Mouse (Mus musculus) hematopoietic stem cell, adult 5-6 weeks (primary cell): ENCODE measurements around the gene Rnf223. TPM values are rescaled to one million over a fixed set of nuclear protein-coding genes. Genes with fewer than 3 reads are reported as not detected.
"Not testable (repeated sequence)": the region's sequence is repeated elsewhere in the genome, so short reads cannot be mapped to it uniquely, and the experiment has no call there.

Source experiments
- ATAC-seq, 2 experiments: fragments of 125-278 bp in 1 of 2; replicated peaks in 1 of 2; 2 replicates each; pipeline ENCODE4 v1.8.0; 2016 to 2017; ENCODE audit warnings: inconsistent platforms in 2 of 2, mild to moderate bottlenecking in 2 of 2, moderate number of reproducible peaks in 2 of 2, low read depth in 1 of 2, moderate TSS enrichment in 1 of 2; ENCODE audit not compliant: low FRiP score in 2 of 2, poor library complexity in 2 of 2, severe bottlenecking in 2 of 2, insufficient read depth in 1 of 2, low TSS enrichment in 1 of 2
- total RNA-seq: library from RNA; stranded (forward); fragments of 172-1452, 232-1000 nt; gene quantifications from 2 replicates; pipeline ENCODE4 v1.2.3, GENCODE M21; 2017

Gene Rnf223
- total RNA-seq, 1 experiment from 2014 or later, result not detected

DNA sequence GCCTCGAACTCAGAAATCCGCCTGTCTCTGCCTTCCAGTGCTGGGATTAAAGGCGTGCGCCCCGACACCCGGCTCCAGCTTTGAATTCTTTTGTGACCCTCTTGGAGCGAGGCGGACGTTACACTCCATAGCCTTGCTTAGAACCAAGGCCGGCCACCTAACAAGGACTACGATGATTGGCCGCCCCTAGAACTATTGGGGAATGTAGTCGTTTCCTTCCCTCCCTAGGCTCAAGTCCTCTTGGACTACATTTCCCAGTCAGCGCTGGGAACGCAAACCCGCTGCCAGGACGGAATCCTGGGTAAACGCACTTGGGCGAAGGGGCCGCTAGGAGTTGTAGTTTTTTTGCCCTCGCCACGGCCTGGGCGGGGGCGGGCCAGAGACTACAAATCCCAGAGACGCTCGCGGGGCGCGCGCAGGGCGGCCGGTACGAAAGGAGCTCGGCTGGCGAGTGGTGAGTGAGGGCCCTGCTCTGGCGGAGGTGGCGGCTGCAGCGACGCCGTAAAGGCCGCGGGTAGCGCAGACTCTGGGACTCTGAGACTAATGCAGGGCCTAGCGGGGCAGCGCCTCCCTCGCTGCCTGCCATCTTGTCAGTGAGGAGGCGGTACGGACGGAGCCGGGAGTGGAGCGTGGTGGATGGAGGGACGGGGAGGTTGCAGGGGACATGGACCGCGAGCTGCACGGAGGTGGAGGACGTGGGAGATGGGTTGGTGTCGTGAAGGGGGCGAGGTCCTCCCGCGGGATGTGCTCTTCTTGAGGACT is 20.6 kb upstream of the Rnf223 start, which contains the start of gene 9430015G10Rik:
9430015G10Rik (plus strand) TSS at position 413 of the 762 bp plus-strand sequence.
- ATAC-seq, result peak; percentile 96 to 98

DNA sequence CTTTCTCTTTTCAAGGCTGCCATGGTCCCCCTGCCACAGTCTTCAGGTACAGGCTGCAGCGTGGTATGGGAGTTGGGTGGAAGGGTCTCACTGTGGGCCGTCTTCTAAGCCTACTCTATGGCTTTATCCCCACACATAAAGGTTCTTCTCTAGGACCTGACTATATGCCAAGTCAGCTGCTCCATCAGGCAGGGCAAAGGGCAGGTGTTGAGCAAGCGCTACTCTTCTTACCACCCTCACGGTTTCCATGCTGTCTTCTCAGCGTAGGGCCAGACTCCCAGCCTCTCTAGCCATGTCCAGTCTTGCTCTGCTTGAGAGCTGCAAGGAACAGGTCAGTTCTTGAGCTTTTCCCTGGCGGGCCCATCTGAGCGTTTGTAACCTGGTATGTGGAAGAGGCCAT is 6.2 kb upstream of the Rnf223 start:
- no peak for ATAC-seq

DNA sequence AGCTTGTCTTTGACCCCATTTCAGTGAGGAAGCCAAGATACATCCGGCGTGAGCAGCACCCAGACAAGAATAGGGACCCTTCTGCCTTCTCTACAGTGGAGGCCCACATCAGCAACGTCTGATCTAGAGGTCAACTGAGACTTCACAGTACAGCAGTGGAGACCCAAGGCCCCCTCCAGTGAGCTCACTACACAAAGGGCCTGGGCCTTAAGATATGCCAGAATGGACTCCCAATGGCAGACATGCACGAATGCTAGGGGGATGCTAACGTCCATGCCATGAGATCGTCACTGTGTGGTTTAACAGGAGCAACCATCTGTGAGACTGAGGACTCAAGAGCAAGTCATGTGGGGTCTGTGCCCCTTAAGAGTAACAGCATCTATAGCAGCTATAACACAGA is 4.9 kb upstream of the Rnf223 start:
- no peak for ATAC-seq

DNA sequence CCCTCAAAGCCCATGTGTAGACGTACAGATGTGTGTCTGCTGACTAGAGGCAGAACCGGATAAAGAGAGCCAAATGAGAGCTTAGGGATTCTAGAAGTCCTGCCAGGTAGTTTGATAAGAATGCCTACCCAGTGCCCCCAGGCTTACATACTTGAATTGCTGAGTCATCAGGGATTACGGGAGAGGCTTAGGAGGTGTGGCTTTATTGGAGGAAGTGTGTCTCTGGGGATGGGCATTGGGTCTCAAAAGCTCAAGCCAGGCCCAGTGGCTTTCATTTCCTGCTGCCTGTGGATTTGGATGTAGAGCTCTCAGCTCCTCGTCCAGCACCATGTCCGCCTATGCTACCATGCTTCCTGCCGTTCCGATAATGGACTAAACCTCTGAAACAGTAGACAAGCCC is 3.5 kb upstream of the Rnf223 start:
- ATAC-seq, result no peak

DNA sequence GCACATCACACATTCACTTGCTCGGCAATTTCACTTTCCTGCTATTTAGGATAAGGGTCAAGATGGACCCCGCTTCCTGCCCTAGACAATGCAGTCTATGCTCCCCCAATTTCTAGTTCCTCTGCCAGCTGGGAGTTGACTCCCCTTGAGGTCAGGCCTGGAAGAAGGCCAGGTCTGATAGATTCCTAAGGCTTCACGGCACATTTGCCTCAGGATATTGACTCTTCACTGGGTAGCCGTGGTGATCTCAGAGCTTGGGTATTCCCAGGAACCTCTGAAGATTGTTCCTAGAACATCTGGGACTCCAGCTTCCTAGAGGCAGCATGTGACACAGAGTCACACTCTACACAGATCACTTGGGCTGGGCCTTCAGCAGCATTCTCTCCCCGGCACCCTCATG is 1.6 kb upstream of the Rnf223 start:
- ATAC-seq, result no peak

DNA sequence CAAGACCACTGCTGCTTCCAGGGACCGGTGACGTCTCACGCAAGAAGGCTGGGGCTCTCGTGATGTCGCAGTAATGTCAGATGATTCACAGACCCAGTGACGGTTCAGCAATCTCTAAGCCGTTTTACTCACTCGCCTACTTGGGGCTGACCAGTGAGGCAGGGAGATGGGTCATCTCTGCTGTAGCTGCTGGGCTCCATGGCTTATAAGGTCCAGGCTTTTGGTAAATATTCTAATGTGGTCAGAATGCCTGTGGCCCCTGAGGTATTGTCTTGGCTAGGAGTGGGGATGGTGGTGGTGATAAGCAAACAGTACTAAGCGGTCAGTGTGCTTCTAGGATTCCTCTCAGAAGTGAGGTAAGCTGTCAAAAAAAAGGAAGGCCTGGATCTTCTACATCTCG is 627 bp downstream of the Rnf223 start:
- ATAC-seq, result no peak

DNA sequence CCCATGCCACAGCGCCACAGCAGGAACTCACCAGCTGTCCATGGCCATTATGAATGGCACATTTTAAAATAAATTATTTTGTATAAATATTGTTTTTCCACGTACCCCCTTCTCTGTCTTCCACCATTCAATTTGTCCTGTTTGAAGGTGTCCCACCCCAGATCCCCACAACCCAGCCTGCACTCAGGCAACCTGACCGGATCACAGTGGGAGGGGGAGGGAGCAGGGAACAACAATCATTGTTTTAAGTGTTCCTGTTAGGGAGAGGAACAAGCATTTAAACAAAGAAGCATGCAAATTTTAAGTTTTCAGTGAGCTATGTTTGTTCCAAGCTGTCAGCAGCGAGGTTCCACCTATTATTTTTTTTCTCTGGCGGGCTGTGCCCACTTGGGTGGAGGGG is 3.0 kb downstream of the Rnf223 start:
- no peak for ATAC-seq

DNA sequence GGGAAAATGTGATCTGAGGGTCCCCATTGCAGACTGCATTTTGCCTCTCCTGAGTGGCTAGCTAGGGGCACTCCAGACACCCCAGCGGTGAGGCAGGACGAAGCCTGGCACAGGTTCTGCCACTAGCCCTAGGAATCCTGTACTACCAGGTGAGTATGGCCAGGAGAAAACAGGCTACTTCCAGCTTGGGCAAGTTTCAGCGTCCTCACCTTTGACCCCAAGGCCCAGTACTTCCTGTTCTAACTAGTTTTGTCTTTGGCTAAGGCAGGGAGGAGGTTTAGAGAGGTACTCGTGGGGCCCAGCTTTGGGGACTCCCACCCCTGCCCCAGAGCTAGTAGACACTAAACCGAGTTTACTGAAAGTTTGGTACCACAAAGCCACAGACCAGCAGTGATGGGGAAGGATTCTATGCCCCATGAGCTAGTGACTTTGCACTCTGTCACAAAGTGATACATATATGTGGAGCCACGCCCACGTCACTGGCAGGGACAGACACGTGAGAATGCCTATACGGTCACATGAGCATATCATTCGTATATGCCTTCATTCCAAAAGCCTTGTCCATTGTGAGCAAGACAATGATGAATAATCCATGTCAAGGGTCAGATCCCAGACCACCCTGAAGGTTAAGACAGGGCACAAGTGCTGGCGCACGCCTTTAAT is 3.8 kb downstream of the Rnf223 start:
- ATAC-seq, result no peak

DNA sequence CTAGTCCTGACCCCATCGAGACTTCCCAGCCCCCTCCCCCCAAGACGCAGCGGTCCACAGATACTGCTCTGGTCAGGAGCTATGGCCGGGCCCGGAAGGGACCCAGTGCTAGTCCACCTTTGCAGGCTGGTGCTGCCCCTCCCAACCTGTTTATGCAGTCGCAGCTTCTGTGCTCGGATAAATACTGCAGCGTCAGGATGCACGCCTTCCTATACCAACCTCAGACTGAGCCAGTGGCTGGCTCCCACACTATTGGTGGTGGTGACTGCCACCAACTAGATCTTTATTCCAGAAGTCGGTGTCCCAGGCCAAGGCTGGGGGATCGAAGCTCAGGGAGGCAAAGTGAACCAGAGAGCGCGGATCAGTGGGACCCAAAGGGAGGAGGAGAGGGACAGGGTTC is 4.8 kb downstream of the Rnf223 start:
- ATAC-seq, result no peak

DNA sequence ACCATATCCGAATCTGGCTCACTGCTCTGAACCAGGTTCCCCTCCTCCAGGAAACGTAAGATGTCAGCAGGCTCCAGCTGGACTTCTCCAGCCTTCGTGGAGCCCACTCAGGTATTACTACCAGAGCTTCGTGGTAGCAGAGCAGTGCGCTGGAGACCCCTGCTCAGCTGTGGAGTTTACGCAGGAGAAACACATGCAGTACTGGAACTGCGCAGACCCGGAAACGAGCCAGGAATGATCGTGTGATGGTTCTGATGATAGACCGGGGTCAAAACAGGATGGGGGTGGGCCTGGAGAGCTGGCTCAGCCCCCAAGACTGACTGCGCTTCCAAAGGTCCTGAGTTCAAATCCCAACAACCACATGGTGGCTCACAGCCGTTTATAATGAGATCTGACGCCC is 5.5 kb downstream of the Rnf223 start:
- ATAC-seq, result no peak

DNA sequence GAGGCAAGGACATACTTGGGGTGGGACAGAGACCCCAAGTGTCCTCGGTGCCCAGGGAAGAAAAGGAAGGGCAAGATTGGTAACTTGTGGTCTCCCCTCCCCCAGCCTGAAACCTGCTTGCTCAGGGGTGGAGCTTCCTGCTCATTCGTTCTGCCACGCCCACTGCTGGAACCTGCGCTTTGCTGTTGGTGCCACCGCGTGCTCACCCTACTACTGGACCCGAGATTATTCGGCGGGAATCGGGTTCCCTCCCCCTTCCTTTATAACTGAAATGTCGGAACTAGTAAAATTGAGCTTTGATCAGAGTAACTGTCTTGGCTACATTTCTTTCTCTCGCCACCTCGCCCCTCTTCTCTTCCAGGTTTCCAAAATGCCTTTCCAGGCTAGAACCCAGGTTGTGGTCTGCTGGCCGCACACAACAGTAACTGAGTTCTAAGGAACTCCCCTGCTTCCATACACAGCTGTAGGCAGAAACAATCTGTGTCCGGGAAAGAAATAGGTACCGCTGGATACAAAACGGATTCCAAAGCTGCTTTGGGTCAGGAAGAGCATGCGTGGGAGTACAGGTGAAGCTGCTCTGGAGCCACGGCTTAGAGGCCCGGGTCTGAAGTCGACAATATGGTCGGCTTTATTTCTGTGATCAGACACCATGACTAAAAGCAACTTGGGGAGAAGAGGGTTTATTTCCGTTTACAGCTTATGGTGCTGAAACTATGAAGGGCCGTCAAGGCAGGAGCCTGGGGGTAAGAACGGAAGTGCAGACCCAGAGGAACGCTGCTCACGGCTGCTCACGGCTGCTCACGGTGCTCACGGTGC is 6.2 kb downstream of the Rnf223 start:
- no peak for ATAC-seq

DNA sequence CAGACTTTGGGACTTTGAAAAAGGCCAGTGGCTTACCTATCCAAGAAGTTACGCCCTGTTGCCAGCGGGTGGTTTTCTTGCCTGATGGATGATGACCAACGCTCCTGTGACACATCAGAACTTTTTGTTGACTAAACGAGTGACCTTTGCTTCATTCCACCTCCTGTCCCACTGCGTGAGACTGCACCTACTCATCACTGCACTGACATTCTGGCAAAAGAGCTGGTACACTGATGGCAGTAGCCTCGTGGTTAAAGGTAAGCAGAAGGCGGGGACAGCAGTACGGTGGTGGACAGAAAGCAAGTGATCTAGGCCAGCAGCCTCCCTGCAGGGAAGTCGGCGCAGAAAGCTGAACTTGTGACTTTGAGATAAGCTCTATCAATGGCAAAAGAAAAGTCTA is 20.6 kb downstream of the Rnf223 start:
- not testable (repeated sequence) for ATAC-seq

DNA sequence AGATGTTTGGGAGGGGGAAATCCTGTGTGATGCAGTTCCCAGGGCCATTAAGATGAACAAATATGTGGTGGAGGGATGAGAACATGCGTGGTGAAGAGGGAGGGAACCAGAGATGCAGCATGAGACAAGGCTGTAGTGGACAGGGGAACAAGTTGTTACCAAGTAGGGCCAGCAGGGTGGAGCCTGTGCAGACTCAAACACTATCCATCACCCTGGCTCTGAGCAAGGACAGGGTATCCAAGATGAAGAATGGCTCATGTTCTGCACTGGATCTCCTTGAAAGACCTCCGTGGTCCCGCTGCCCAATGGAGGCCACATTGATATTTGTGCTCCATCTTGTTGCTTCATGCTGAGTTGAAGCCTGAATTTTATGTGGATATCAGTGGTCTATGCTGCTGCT is 24.5 kb downstream of the Rnf223 start:
- no peak for ATAC-seq

DNA sequence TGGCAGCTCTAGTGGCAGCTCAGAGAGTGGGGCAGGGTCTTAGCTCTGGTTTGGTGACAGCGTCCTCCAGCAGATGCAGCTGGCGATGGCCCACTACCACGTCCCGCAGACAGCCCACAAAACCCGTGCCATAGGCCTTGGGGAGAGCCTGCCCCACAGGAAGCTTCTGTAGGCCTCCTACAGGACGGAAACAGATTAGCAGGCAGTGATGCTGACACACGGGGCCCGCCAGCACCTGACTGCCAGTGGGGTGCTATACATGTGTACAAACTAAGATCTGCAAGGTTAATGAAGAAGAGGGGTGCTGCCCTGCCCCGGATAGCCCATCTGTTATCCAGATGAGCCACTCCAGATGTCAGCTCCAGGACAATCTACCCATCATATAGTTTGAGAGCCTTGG is 36.2 kb downstream of the Rnf223 start:
- ATAC-seq, result peak; percentile 47 to 52; a peak in 3 of 4 replicates

DNA sequence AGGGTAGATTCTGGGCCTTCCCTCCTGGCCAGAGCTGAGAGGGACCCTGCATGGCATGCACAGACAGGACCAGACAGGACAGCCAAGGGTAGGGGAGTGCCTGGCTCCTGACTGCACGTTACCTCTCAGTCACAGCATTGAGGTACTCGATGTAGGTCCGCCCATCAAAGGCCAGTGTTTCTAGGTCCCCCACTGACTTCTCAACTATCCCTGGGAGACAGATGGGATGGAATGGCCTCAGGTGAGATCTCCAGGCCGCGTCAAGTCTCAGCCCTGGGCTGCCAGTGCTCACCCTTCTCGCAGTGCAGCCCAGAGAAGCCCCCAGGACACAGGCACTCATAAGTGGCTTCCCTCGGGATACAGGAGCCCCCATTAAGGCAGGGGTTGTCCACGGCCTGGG is 38.3 kb downstream of the Rnf223 start:
- ATAC-seq, result no peak

DNA sequence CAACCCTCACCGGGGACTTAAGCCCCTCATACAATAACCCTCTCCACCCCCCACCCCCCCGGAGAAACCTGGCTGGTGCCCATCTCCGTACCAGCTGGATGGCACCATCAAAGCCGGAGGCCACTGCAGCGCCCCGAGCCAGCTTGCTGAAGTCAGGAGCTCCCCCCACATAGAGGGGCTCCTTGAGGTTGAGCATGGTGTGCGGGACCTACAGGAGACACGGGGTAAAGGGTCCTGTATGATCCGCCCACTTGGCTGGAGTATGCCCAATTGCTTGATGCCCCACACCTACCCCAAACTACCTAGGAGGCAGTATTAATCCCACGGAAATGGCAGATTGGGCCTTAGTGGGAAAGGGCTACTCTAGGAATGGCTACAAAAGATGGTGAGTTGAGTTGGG is 38.8 kb downstream of the Rnf223 start:
- ATAC-seq, result no peak

DNA sequence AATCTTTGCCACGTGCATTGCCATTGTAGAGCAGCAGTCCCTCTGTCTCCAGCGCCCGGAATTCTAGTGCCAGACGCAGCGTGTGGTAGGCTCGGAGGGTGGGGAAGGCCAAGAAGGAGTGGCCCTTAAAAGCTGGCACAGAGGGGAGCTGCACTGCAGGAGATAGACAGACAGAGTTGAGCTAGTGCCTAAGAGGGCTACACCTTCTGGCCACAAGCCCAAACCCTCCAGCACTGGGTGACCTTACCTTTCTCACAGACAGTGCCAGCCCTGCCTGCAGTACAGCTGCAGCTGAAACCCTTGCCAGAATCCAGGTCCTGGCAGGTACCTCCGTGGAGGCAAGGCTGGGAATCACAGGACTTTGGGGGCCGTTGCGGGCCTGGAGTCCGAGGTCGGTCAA is 41.5 kb downstream of the Rnf223 start:
- ATAC-seq, result no peak

DNA sequence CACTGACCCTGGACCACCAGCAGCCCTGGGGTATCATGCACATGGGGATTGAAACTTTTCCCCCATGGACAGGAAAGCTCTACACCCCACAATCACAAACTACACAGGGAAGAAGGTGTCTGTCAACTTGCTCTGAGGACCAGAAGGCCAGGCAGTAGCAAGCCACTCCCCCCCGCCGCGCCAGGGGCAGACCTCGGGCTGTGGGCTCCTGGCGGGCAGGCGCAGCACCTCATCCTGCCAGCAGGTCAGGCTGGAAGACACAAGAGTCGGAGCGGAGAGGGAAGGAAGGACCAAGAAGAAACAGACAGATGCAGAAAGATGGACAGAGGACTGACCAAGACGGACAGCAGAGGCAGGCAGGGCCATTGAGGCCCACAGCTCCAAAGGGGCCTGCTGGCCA is 47.3 kb downstream of the Rnf223 start:
- no peak for ATAC-seq
